Mouse (Mus musculus): Measurements from ENCODE around the gene Gm21833. TPM values are rescaled to one million over a fixed set of nuclear protein-coding genes. Genes with fewer than 3 reads are reported as not detected.
"Not testable (repeated sequence)": the region's sequence is repeated elsewhere in the genome, so short reads cannot be mapped to it uniquely, and the experiment has no call there.

Gene Gm21833
- not detected in 2 replicates for polyA plus RNA-seq (2012; rRNA removed)

DNA sequence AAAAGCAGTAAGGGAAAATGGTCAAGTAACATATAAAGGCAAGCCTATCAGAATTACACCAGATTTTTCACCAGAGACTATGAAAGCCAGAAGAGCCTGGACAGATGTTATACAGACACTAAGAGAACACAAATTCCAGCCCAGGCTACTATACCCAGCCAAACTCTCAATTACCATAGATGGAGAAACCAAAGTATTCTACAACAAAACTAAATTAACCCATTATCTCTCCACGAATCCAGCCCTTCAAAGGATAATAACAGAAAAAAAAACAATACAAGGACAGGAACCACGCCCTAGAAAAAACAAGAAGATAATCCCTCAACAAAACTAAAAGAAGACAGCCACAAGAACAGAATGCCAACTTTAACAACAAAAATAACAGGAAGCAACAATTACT, at the start of gene Gm21833:
Gene Gm21833 (plus strand): TSS at position 301 of the 400 bp plus-strand sequence.
- not testable (repeated sequence) for DNase-seq (ENCODE audit: extremely low spot score in 1 of 2, low spot score in 1 of 2)

DNA sequence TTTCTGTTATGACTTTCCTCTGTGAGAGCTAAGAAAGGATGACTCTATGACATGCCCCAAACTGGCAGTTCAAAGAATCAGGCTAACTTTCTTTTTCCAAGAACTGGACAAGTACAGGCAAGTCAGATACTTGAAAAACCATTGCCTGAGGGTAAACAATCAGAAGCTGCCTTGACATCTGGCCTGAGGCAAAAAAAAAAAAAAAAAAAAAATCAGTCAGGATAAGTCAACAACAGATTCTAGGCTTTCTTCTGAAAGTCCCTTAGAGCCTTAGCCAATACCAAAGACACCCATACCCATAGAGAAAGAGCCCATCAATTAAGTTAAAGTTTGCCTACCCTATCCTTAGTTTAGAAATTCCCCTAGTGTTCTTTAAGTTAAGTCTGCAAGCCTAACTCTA, 38.7 kb upstream of the Gm21833 start:
- no peak for DNase-seq (ENCODE audit: extremely low spot score in 1 of 2, low spot score in 1 of 2)

DNA sequence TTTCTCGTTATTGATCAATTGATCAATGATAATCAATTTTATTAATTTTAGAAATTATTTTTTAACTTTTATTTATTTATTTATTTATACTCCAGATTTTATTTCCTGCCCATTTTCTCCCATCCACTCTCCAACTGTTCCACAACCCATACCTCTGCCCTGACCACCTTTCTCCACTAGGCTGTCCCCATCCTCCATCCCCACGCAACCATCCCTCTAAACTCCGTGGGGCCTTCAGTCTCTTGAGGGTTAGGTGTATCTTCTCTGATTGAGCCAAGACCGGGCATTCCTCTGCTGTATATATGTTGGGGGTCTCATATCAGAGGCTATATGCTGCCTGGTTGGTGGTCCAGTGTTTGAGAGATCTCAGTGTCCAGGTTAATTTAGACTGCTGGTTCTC, 31.7 kb upstream of the Gm21833 start:
- DNase-seq (ENCODE audit: extremely low spot score in 1 of 2, low spot score in 1 of 2) = no peak

- no peak for DNase-seq (ENCODE audit: extremely low spot score in 1 of 2, low spot score in 1 of 2)
These were observed 12.9 kb upstream of the Gm21833 start for GRCm38 (mm10) chr16:82815255-82815654.

DNA sequence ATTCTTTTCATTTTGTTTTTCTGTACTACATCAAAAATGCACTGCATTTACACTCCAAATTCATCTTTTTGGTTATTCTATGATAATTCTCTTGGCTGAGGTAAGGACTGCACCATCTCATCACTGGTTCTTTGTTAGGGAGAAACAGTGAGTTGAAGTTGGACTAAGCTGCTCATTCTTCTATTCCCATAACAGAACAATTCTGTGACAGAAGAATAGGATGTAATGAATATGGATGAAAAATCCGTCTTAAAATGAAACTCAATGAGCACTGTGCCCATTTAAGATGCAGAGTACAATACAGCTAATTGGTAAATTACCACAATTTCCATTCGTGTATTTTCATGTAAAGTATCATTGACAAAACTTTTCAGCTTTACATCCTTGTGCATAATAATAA, 11.6 kb upstream of the Gm21833 start:
- DNase-seq (ENCODE audit: extremely low spot score in 1 of 2, low spot score in 1 of 2) = no peak

GRCm38 (mm10) chr16:82855752-82856151, 27.6 kb downstream of the Gm21833 start:
- no peak for DNase-seq (ENCODE audit: extremely low spot score in 1 of 2, low spot score in 1 of 2)

GRCm38 (mm10) chr16:82864590-82864989, 36.4 kb downstream of the Gm21833 start:
- DNase-seq (ENCODE audit: extremely low spot score in 1 of 2, low spot score in 1 of 2) = no peak

Data from frontal cortex, adult 2 months (tissue).